Mouse (Mus musculus) embryo, embryonic 10.5 days (tissue): ENCODE results near the gene Clpb.

Experiments
- DNase-seq: peaks from one replicate; pipeline ENCODE4 v3.0.0-alpha.2; 2015; ENCODE audit warnings: low spot score

Gene Clpb

DNA sequence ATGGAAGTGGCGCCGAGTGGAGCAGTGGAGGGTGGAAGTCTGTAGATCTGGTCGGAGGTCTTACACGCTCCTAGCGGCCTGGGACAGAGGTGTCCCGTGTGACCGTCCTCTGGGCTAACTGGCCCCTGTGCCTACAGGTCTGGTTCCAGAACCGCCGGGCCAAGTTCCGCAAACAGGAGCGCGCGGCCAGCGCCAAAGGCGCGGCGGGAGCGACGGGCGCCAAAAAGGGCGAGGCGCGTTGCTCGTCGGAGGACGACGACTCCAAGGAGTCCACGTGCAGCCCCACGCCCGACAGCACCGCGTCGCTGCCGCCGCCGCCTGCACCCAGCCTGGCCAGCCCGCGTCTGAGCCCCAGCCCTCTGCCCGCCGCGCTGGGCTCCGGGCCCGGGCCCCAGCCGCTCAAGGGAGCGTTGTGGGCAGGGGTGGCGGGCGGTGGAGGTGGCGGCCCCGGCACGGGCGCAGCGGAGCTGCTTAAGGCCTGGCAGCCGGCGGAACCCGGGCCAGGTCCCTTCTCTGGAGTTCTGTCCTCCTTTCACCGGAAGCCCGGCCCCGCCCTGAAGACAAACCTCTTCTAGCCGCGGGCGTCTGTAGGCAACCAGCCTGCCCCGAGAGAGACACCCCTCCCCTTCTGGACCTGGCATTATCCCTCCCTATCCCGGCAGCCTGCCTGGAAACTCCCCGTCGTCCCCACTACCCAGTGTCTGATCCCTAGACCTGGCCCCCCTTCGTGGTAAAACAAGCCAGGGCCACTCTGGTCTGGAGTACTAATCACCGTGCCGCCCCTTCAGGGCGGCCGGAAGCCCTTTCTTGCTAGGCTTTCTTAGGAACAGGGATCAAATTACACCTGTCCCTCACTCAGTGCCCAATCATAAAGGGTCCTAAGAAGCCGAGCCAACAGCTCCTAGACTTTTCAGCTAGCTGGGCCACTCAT, 158.4 kb downstream of the Clpb start:
- DNase-seq = peak; percentile 89

DNA sequence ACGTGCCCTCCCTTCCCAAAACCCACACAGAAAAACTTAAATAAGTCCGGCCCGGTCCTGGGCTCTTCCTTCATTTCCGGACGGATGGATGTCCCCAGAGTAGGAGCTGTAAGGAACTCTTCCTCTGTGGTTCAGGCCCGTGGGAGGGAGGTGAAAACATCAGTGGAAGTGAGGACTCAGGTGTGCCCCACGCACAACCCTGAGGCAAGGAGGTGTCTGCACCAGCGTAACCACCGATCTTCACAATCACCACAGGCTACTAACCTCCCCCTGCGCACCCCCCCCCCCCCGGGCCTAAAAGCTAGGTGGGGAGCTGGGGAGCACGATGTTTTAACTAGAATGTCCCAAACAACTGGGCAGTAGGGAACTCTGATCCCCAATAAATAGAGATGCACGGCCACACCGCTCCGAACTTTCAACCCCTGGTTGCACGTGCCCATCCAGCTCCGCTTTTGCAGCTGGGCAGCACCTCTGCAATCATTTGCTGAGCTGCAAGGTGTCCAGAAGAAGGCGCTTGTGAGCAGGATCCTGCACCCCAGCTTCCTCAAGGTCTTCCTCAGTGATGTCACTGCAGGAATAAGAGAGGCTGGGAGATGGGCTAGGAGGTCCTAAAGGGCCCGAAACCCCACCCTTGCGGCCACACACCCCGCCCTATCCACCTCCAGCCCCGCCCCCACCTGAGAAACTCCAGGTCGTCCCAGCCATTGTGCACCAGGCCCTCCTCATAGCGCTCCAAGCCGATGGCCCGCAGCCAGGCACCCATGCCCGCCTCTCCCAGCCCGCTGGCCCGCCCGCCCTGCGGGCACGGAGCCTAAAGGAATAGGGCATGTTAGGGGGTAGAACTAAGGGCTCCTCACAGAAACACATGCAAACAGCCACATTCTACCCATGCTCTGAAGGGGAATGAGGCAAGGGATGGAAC, 159.7 kb downstream of the Clpb start:
- peak; percentile 70 for DNase-seq

DNA sequence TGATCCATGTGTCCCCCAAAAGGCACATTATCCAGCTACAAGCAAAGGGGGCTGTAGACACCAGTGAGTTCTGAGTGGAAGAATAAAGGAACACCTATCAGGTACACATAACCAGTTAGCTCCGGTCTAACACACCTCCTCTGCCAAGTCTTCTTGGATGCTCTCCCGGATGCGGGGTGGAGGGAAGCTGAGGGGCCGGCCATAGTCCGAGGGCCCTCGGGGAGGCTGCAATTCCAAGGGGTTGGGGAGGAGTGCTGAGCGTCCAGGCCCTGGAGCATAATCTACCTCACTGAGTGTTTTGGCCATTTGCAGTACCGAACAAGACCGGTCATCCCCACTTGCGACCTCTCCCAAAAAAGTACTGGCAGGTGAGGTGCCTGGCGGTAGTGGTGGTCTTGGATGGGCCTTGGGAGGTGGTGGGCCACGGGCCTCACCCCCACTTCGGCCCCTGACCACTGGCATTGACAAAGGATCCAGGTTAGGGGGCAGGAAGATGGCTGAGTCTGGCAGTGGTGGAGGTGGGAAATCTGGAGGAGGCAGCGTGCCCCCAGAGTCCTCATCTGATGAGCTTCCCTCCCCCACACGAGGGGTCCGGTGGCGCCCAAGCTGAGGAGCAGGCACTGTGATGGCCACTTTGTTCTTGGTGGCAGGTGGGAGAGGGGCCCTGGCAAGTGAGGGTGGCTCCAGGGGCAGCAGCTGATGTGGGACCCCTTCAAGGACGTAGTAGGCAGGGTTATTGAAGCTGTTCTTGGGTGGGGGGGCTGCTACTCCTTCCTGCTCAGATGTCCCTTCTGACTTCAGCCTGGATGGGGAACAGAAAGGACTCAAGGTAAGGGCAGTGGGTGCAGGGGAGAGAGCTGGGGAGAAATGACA, 160.6 kb downstream of the Clpb start:
- DNase-seq = no peak

DNA sequence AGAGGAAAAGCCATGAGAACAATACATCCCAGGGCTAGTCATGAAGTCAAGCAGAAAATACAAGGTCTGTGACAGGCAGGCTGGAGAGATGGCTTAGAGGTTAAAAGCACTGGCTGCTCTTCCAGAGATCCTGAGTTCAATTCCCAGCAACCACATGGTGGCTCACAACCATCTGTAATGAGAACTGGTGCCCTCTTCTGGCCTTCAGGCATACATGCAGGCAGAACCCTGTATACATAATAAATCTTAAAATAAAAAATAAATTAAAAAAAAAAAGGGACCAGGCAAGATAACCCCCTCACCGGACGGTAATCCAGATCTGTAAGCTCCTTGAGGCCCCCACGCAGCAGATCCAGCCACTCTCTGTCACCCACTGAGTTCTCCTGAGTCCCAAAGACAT, 166.9 kb downstream of the Clpb start:
- DNase-seq = no peak

DNA sequence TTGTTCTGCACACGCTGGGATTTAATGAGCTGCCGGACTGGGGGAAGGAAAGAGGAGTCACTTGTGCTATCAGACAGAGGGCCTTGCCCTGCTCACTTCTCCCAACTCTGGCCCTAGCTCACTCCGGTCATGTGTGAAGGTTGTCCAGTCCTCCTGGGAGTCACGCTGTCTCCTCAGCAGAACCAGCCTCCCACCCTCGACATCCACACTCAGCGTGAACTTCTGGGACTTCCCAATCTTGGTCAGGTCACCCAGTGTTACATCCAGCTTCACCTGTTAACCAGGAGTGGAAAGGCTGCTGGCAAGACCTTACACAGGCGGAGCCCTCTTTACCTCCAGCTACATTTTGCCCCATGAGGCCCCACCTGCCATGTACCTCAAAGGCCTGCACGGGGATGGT, 168.0 kb downstream of the Clpb start:
- no peak for DNase-seq

DNA sequence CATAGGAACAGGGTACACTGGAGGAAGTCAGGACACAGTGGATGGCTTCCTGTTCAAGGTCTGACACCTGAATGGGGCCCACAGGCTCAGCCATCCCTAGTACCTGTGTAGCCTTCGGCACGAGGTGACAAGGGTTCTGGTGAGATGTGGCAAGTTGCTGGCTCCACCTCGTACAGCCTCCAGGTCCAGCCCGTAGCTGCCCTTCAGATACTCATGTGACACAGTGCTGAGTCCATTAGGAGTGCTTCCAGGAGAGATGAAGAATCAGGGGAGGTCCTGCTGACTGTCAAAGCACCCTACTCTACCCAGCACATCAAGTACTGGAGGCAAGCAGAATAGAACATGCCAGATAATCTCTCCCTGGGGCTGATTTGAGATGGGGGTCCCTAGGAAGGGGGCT, 168.9 kb downstream of the Clpb start:
- no peak for DNase-seq

DNA sequence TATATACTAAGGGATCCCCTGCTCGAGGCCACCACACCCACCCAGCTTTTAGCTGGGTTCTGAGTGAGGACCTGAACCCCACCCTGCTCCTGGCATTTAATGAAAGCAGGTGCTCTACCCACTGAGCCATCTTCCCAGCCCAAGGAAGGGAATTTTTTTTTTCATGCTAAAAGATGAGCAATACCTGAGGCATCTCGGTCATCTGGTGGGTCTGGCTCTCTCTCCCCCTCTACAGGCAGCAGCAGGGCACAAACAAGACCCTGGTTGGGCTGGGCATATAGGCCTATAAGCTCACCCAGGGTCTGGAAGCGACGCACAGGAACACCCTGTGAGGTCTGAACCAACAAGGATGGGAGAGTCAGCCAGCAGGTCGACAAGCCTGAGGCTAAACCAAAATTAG, 169.9 kb downstream of the Clpb start:
- DNase-seq = no peak

DNA sequence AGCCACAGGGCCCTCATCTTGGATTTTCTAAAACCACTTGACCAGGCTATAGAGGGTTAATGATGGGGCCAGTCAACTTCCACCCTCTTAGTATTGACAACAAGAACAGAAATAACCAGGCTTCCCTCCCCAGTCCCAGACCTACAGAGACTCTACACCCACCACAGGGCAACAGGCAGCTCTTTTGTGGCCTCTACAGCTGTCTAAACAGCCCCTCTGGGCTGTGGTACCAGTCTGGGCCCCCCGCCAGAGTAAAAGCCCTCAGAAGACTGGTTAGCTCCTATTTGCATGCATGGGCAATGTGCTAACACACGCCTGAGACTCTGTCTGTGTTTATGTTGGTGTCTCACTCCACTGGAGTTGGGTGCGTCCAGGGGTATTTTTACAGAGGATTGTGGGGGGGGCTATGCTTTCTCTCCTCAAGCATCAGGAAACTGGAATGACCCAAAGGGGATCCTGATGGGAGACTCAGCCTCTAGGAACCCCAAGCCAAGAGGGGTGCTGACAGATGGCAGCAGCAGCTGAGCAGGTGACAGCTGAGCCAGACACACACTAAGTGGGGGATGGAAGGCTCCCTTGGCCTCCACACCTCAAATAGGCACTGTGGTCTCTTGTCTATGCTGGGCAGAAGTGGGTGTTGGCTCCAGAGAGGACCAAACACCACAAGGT, 170.6 kb downstream of the Clpb start:
- no peak for DNase-seq

DNA sequence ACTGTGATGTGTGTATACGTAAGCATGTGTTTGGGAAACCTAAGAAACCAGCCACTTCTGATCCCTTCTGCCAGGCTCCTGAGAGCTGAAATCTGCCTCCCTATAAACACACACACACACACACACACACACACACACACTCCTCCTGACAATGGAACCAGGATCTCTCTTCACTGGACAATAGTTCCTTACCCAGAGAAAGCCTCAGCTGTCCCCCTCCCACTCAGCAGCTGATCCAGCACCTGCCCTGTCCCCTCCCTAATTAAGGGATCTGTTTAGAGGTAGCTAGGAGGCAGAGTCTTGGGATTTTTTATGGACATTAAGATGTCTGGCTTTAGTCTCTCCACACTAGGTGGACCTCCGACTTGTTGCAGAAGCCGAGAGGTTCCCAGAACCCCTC, 171.5 kb downstream of the Clpb start:
- DNase-seq = no peak

DNA sequence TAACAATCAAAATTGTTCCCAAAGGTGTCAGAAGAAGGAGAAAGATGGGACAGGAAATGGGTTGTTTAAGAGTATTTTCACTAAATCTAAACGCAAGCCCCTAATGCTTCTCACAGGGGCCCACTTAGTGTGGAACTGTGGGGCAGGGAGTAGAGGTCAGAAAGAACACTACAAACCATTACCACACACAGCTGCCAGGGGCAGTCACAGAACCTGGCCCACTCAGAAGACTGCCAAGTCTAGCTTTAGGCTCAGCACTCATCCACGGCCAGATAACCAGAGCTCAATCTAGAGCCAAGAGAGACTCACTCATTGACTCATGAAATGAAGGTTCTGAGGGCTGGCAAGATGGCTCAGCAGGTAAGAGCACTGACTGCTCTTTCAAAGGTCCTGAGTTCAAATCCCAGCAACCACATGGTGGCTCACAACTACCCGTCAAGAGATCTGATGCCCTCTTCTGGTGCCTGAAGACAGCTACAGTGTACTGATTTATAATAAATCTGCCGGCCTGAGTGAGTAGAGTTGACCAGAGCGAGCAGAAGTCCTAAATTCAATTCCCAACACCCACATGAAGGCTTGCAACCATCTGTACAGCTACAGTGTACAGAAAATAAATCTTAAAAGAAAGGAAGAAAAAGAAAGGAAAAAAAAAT, 172.2 kb downstream of the Clpb start:
- DNase-seq = no peak

DNA sequence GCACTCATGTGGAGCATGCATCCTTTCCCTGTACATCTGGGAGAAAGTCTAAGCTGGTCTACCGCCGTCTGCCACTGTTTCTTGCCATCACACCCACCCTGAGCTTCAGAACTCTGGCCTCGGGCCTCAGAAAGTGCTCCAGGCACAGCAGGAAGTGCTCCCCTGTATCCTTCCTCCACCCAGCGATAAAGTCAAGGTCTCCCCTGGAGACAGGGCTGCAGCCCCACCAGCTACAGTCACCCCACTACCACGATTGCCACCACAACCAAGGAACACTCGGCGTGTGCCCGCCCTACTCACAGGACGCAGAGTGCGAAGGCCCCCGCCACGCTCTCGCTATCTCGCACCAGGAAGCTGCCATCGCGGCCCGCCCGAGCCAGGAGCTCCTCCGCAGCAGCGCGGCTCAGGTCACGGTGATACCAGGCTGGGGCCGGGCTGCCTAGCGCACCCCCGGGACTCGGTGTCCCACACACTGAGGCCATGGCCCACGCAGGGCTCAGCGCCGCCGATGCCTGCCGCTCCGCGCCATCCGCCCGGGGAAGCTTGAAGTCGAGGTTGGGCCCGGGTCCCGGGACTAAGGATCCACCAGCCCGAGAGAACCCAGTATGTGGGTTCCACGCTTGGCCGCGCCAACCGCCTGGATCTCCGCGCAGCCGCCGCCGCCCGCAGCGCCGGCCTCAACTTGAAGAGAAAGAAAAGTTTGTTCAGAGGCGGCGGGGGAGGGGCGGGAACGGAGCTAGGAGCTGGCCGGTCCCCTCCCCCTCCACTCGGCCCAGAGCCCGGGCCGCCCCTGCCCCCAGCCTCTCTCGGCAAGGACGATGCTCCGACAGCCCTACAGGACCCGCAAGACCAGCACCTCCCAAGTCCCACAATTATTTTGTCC, 173.1 kb downstream of the Clpb start:
- DNase-seq = peak; percentile 90

DNA sequence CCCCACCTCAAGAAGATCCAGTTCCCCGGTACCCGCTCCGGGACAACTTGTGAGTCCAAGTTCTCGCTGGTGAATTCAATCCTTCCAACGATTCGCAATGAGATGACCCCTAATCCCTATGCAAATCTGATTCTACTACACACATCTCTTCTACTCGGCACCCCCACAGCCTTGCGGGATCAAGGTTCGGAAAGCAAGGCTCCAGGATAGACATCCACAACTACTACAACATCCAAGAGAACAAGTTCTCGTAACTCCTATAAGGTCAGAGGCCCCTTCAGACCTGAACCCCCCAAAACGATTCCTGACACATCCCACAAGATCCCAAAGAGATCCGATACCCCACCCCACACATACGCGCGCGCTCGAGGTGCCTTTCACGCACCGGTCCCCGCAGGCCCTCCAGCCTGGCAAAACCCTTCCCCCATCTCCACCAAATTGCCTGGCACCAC, 173.7 kb downstream of the Clpb start:
- no peak for DNase-seq

DNA sequence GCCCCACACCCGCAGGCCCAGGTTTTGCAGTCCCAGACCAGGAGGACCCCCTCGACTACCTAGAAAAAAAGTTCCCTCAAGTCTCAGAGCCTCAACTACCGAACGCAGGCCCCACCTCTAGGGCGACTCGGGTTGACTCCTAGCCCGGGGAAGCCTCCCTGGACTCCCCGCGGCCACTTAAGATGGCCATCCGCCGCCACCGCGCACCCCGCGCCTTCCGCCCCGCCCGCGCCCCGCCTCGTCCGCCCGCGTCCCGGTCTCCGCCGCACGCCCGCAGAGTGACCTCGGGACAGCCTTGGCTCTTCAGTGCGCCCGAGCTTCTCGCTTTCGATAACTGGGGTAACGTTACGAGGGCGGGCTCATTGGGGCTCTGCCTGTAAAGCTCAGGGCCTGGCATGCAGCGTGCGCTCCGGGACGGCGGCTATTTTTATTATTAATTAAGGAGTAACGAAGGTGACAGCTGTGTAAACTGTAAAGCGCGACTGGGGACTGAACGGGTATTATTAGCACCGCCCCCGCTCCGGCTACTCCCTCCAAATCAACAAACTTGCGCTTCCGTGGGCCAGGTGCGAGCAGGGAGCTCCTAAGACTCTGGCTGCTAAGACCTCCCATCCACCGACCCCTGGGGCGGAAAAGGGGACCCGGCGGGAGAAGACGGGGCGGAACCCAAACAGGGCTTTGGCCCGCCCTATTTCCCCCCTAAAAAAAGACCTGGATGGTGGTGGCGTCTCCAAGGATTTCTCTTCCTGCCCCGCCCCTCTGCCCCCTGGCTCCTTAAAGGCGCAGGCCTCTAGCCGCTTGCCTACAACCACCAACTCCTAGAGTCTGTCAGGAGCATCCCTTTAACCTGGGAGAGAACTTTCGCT, 174.4 kb downstream of the Clpb start, which contains the start of gene Inppl1:
TSS of gene Inppl1 (minus strand) at position 624 of the 866 bp plus-strand sequence.
- DNase-seq = peak; percentile 96

DNA sequence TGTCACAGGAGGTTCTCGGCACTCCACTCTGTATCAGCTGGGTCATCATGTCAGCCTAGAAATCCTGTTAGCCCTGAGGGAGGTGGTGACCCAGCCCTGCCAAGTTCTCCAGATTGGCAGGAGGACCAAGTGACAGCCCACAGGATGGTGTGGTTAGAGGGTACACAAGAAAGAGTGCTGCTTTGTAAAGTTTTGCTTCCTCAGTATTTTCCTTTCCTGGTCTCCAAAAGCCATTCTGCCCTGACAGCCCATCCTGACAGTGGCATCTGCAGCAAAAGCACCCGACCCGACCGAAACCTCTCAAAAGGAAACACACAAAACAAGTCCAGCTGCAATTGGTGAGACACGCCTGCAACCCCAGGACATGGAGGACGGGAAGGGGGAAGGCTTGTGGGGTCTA, 180.8 kb downstream of the Clpb start:
- no peak for DNase-seq
